Mouse (Mus musculus) left cerebral cortex, adult 18-20 months (tissue): ENCODE measurements at regions not wholly inside any gene's neighbourhood (a gene's known extent, or its start where the extent isn't known, plus 50 kb on each side); places are given as distances from the start of the nearest gene placed in this dataset.

Experiments
- DNase-seq, 2 experiments: peaks; one replicate each; pipeline ENCODE4 v3.0.0; 2021 to 2022; ENCODE audit warnings: low spot score in 2 of 2, mixed read lengths in 1 of 2

DNA sequence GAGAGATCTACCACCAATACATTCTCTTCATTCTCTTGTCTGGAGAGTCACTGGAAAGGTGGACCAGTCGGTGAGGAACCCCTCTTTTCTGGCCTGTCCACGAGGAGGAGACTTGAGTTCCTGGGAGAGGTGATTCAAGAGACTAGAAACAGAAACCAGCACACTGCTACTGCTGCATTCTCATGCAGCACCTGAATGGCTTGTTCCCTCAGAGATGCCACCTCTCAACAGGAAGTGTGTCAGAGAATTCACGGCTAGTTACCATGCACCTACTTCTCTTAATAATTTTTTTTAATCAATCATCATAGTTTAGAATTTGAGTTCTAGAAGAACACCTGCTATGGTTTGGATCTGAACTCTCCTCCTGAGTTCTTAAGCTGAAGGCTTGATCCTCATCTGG is 52.0 kb upstream of the Dynlrb2 start:
- DNase-seq: no peak

DNA sequence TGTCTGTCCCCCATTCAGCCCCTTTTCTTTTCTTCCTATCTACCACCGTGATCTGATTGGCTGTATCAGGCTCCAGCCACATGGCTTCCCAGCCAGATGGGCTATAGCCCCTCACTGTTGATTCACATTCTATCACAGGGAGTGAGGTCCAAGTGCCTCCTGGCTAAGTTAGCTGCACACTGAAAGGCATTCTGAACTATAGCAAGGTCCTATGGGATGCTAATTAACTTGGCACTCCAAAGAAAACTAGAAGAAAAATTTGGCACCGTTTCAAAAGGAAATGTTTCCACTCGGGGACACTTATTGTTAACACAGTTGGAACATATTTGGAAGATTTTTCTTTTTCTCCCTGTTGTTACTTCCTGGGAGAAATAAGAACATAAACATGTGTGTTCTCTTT is 53.4 kb upstream of the Dynlrb2 start:
- DNase-seq: no peak

DNA sequence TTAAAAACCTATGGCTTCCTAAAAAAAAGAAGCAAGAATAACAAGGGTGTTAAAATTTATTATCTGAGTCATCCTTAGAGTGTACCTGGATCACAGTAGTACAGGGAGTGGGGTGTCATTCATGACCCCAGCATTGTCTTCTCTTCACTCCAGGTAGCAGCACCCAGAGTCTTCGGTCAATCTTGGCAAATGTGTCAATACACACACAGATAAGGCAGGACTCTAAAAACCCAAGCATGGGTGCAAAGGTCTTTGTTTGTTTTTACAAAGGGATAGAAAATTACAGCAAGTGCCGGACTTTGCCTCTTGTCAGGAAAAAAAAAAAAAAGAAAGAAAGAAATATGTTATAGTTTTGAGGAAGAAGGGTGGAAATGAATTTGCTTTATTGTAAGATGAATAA is 57.3 kb upstream of the Dynlrb2 start:
- no peak for DNase-seq

DNA sequence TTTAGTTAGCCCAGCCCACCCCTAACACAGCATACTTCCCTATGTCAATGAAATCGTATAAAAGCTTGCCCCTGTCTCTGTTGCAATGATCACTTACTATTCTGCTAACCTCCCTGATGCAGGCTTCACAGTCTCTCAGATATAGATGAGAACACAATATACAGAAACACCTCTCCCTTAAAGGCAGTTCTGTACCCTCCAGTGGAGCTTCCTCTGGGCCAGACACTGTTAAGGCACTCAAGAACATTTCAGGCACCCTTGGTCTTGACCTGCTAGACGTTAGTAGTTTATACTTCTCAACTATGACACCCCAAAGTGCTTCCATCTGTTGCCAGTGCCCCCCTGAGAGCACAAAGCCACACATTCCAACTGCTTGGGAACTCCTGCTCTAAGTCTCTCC is 61.9 kb upstream of the Dynlrb2 start:
- no peak for DNase-seq

DNA sequence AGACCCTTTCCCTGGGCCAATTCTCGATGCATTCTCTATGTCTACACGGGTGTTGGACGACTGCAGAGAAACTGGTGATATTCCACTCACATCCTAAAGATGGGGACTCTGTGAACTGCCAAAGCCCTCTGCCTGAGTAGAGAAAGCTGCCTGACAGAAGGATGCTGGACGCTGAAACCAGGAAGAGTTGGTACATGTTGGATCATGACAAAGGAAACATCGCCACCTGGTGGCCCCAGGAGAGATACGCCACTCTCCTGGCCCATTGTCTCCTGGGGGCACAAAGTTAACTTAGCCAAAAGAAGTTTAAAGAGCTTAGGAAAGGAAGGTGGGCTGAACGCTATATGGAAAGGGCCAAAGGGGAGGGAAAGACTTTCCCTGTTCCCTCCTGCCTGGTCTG is 65.9 kb upstream of the Dynlrb2 start:
- DNase-seq: peak; percentile 70 to 80

DNA sequence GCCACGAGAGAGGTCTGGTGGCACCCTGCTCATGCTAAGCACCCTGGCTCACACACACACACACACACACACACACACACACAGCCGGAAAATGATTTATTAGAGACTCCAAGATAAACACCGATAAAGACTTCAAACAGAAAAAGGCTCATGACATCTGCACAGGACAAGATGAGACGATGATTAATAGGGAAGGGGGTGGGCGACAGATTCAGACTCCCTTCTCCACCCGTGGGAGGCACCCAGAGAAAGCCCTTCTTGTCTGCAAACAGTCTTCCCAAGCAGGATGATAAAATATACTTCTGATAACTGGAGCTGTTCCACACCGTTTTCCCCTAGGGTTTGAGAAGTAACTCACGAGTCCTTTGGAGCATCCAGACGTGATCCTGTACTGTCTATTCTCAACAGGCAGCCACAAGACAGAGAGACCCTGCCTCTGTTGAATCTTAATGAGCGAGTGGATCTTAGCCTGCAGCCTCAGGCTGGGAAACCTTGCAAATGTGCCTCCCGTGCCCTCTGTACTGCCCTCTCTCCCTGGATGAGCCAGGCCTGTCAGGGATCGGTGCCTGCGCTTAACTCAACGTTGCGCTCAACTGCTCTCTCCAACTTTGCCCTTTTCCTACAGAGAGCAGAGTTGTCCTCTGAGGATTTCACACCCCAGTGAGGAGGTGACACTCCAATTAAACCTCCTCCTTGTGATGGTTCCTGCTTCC is 69.3 kb upstream of the Dynlrb2 start:
- DNase-seq: no peak

DNA sequence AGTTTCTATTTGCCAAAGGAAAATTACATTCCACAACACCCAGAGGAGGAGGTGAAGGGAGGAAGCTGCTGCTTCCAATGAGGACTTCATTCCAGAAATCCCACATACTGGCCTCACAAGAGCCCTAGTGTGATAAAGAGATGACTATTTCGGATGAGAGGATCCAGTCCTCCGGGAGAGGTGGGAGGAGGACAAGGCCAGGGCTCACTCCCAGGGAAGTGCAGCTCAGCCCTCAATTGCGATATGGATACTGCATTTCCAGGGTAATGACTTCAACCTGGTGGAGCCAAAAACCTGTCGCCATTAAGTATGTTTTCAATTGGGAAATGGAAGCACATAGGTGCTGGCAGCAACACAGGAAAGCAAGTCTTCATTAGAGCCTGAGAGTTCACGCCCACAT is 74.7 kb upstream of the Dynlrb2 start:
- no peak for DNase-seq

DNA sequence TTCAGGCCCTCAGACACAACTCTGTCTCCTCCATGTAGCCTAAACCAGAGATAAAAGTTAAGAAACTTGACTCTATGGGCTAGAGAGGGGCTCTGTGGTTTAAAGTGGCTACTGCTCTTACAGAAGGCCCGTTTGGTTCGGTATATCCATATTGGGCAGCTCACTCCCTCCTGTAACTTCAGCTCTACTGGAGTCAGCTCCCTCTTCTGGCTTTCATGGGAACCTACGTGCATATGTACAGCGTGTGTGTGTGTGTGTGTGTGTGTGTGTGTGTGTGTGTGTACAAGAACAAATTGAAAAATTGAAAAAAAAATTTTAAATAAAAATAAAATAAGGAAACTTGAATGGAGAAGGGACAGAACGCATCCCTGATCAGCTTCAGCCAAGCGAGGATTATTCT is 75.1 kb upstream of the Dynlrb2 start:
- no peak for DNase-seq

DNA sequence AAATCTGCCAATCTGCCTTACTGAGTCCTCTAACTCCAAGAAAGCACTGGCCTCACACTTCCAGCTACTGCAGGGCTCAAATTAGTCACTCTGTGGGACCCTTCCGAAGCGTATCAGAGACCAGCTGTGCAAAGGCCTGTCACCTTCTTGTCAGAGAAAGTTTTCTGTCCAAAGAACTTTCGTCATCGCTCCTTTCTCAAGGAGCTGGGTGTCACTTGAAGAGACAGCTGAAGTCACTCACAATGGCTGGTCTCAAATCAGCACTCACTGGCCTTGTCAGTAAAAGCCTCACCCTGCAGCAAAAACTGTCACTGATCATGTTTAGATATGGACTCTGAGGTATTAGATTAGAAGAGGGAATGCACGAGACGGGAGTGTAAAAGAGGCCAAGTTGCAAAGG is 81.9 kb upstream of the Dynlrb2 start:
- DNase-seq: no peak

DNA sequence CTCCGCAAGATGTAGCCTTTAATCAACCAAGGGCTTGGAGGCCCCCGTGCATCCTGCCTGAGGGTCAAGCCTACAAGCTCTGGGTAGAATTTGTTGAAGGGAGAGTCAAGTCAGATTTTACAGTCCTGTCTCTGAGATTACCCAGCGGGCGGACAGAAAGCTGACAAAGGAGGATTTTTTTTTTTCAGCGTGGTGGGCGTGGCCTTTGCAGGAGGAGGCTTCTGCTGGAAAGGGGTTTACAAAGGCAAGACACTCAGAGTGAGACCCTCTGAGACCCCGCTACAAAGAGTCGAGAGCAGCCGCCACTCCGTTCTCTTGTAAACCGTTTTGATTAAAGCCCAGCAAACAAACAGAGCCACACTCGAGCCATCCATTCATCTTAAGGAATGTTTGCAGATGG is 92.1 kb upstream of the Dynlrb2 start:
- no peak for DNase-seq

DNA sequence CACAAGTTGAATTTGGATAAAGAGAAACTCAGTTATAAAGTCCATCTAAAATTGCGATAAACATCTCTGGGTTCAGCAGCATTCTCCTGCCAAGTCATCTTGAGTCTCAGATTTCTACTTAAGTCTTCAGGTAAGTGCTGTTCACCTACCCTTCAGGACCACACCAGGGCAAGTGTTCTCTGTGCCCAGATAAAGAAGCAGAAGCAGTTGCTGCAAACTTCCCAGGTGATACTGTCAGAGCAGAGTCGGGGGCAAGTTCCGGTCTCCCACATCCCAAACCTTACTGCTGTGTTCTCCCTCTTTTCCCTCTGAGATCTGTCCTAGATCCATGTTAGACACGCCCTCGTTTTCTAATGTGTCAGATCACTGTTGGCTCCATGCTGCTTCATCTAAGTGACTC is 94.7 kb upstream of the Dynlrb2 start:
- no peak for DNase-seq

DNA sequence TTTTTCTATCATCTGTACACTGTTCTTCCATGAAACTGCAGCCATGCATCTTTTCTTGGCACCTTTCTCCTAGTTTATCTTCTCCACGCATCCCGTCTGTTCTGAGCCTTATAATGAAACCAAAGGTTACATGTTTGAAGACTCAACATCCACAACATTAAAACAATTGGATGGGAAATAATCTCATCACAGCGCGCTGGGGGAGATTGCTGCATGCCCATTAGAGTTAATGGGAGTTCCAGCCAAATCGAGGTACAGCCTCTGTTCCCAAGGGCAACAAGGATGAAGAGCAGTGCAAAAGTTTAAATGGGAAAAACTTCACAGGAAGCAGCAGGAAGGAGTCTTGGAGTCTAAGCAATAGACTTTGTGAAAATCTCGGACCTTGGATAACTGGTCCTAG is 95.8 kb upstream of the Dynlrb2 start:
- no peak for DNase-seq

DNA sequence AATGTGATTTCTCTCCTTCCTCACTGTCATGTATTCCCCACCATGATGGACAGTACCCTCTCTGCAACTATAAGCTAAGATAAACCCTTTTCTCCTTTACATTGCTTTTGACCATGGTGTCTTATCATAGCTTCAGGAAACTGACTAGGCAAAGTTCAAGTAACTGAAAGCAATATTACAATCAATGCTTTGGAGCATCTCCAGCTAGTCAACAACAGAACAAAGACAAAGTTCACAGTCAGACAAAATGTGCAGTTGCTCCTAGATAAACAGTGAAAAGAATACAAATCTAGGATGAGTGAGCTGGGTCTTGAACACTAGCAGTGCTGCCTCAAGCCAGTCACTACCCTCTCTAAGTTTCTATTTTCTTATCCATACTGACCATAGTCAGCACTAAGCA is 100.2 kb upstream of the Dynlrb2 start:
- DNase-seq: no peak

DNA sequence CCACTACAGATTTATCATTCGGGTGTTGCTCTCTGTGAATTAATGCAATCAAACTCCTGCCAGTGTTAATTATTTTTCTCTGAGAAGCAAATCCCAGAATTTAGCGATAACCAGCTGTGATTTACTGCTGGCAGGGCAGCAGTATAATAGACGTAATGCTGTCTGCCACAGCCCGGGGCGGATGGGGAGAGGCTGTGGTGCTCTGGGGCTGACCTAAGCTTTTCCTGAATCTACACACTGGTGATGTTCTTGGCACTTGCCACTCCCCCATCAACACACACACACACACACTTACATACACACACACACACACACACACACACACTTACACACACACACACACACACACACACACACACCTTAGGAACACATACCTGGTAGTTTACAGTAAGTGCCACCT is 101.4 kb upstream of the Dynlrb2 start:
- no peak for DNase-seq

DNA sequence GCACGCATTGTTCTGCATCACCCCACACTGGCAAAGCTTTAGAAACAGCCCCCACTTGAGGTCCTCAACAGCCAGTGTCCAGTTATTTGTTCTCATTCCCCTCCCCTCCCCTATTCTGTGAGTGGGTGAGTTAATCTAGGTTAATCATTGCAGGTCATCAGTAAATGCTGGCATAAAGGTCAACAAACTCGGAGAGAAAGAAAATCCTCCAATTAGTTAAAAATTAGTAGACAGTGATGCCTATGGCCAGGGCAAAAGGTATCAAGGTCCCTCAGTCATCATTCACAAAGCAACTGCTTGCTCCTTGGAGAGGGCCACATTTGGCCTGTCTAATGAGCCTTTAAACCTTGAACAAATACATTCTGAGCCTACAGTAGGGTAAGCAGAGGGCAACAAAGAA is 105.3 kb upstream of the Dynlrb2 start:
- DNase-seq: no peak

DNA sequence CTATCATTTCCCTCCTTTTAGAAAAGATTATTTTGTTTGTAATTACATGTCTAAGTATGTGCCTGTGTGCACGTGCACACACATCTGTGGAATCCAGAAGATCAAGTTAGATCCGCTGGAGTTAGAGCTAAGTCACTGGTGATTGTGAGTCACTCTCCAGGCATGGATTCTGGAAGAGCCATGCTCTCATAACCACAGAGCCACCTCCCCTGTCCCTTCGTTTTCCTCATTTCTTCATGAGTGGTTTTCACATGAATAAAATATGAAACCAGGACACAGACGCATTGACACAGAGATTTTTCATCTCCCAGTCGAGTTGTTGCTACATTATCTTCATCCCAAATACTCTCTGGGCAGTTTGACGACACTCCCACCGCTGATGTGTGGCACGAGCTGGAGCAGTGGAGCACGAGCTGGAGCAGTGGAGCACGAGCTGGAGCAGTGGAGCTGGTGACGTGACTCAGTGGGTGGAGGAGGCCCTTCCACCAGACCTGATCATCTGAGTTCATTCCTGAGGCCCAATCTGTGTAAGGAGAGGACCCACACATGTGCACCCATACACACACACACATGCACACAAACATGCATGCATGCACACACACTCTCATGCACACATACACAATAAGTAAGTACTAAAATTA is 106.1 kb upstream of the Dynlrb2 start:
- DNase-seq: no peak

DNA sequence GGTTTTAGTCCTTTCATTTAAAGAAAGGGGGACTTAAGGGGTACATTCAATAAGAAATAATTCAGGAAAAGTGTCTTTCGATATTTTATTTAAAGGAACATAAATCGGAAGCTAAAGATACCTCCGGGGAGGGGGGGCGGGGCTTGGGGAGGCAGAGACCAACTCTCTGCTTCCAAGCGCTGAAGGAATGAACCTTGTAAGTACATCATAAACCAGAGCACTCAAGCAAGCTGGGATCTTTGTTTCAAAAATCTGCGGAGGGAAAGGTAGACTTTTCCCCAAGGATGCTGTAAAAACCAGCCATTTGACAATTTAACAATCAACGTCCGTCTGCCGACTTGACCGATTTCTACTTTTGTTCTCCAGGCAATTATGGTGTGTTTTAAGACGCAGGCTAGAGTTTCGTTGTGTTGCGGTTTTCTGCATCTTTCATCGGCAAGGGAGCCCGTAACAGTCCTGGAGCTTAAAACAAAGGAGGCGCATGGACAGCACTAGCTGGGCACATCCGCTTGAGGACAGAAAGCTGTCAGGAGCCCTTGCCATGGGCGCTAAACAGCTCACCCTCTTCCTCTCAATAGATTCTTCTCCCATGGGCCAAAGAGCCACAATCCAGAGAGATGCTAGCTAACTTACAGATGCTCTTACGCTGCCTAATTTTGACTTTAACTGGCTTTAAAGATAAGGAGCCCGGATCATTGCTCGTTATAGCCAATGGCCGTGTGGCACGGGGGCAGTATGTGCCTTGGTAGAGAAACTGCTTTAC is 119.4 kb upstream of the Dynlrb2 start:
- no peak for DNase-seq

DNA sequence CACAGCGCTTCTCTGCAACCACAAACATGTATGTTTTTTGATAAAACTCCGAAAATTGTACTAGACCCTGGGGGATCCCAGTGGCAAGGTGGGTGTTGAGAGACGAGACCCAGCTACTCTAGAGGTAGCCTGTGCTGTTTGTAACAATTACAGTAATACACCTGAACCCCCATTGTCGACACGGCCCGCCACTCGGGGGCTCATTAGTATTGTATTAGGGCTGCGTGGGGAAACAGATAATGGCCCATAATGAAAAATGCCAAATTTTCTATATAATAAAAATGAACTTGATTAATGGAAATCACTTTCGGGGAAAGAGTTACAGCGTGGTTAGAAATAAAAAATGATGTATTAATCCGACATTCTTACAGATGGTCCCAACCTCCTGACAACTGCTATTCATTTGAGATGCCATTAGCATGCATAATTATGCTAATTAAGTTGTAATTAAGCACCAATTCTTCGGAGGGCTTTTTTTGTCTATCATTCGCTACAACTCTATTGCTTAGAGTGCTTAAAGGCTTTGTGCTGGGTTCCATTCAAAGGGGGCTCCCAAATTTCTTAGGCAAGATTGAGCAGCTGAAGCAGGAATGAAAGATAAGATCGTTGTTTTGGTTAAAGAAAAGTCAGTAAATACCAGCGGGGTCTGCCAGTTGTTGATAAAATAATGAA is 120.2 kb upstream of the Dynlrb2 start:
- DNase-seq: no peak

DNA sequence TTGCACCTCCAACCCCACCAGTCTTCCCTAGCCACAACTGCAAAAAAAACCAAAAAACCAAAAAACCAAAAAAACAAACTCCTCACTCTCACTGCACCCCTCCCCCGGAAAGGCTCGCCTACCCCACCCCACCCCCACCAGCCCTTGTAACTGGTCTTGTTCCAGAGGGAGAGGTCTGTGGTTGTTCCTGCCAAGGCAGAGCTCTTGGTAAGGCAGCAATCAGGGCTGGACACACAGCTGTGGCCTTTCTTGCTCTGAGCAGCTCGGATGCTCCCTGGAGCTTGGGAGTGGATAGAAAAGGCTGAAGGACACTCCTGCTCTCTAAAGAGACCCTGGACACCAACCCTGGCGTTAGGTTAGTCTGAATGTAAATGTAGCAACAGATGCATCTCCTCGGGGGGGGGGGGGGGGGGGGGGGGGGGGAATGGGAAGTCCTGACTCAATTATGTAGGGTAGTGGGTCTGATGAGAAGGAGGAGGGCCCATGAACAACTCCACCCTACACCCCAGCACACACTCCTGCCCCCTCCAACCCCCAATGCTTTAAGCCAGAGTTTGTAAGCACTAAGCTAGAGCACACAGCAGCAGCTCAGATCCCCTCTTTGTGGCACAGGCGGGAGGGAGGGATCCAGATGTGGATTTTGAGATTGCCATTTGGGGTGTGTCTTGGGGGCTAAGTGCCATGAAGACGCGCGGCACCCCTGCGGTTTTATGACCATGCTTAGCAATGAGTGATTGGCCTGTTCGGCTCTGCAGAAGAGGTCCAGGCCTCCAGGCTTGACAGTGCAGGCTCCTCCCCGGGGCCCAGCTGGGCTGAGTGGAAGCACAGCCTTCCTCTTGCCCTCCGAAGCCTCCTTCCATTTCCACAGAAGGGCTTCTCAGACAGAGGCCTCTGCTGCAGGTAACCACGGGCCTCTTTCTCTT is 121.0 kb upstream of the Dynlrb2 start:
- no peak for DNase-seq

DNA sequence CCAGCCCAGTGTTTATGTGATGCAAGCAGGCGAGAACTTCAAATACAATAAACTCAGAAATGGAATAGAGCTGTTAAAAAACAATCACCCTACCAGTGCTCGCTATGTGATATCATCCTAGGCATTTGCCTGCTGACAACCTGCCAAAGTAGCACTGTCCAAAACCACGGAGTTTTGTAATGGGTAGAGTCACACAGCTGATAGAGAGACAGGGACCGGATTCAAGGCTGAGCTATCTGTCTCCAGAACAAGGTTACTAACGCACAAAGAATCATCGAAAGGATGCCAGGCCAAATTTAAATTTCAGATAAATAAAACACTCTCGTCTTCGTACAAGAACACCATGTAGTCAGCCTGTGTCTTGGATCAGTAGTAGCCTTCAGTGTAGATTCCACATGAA is 121.7 kb upstream of the Dynlrb2 start:
- DNase-seq: no peak

DNA sequence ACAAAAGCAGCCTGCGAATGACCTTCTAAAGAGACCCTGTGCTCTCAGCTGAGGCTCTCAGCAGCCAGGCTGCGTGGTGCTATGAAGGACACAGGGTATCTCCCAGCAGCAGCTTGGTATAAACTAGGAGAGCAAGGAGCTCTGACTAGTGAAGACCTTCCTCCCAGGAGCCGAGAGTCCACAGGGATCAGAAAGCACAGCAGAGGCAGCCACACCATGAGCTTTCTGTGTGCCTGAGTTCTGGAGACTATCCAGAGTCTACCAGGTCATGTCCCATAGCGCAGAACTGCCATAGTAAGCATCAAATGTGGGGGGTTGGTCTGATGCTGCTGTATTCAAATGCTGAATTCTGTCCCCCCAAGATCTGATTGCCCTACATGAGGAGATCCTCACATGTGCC is 124.2 kb upstream of the Dynlrb2 start:
- no peak for DNase-seq
